Mouse (Mus musculus): Measurements from ENCODE around the gene Rtcb. TPM values are rescaled to one million over a fixed set of nuclear protein-coding genes. Genes with fewer than 3 reads are reported as not detected.

The Rtcb gene
- polyA plus RNA-seq (2021; fragmentation: Nextera tagmentation), result 96.2 and 114 TPM in 2 replicates
- long read RNA-seq, experiment 1, transcript Rtcb-201 (12 exons, 2,009 nt), result major isoform, 167 of 203 reads
- long read RNA-seq, experiment 1, partial matches to known transcripts, result 26 of 203 reads
- long read RNA-seq, experiment 1, other reads (novel, unspliced or antisense), result 10 of 203 reads
- long read RNA-seq, experiment 2, transcript Rtcb-201 (12 exons, 2,009 nt), result major isoform, 965 of 1,025 reads
- long read RNA-seq, experiment 2, partial matches to known transcripts, result 19 of 1,025 reads
- long read RNA-seq, experiment 2, other reads (novel, unspliced or antisense), result 41 of 1,025 reads

GRCm38 (mm10) chr10:85957464-85957950 lies at the start of gene Rtcb:
Gene Rtcb, minus strand, starts transcription at chr10:85957823.

GRCm38 (mm10) chr10:85927676-85928445 lies 29.8 kb downstream of the Rtcb start, which contains the start of gene Ascl4:
Gene Ascl4, plus strand, starts transcription at chr10:85927681.

DNA sequence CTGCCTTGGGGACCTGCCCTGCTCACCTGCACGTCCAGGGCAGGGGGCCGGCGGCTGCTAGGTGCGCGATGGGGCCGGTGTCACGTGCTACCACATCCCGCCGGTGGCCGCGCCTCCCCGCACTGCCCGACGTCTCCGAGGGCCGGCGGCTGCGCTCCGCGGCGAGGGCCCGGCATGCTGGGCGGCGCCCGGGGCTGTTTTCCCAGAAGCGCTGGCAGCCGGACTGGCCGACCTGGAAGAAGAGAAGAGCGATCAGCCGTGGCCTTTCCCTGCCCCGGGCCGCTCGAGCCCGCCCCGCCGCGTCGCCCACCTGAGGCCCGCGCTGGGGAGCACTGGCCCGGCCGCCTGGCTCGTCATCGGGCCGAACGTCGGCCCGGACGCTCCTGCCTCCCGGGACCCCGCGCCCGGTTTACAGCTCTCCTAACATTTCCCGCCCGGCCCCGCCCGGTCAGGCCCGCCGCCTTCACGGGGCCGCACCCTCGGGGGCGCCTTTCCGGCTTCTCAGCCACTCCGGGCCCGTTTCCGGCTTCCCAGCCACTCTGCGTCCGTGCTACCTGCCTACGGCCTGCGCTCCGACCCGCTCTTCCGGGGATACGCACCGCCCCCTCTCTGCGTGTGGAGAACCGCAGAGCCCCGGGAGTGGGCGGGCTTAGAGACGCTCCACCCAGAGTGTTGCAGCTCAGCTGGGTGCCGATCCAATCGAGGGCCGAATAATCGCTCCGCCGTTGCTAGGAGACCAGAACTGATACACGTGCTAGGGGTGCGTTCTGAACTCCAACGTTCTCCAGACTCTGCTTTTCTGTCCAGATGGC lies 40.9 kb downstream of the Rtcb start, which contains the start of gene Prdm4:
Gene Prdm4 (minus strand): TSS at position 645 of the 812 bp plus-strand sequence.

Other genes starting within 250 kb of the Rtcb start
- gene Pwp1, start 128.3 kb downstream of the Rtcb start, polyA plus RNA-seq (2021; fragmentation: Nextera tagmentation), result 21.4 and 22.4 TPM in 2 replicates
- 3.6 and 4.6 TPM in 2 replicates for gene Prdm4, start 40.7 kb downstream of the Rtcb start, polyA plus RNA-seq (2021; fragmentation: Nextera tagmentation)
- 0.28 and 0.38 TPM in 2 replicates for gene Ascl4, start 30.1 kb downstream of the Rtcb start, polyA plus RNA-seq (2021; fragmentation: Nextera tagmentation)
- gene Bpifc, start 54.1 kb upstream of the Rtcb start, polyA plus RNA-seq (2021; fragmentation: Nextera tagmentation), result not detected in 2 replicates
- 39.3 and 42.6 TPM in 2 replicates for gene Fbxo7, start 64.1 kb upstream of the Rtcb start, polyA plus RNA-seq (2021; fragmentation: Nextera tagmentation)

Measured in layer of hippocampus, adult 6 months (tissue).